Mouse (Mus musculus): ENCODE measurements around the gene Zfp580. TPM values are rescaled to one million over a fixed set of nuclear protein-coding genes. Genes with fewer than 3 reads are reported as not detected.

The Zfp580 gene
- total and polyA plus RNA-seq, 3 experiments: 1.0 to 19.9 TPM; not detected in 1

- no peaks in the 10 kb centered on the region for H3K27me3 ChIP-seq (ENCODE audit: control insufficient read depth in 1 of 2, insufficient read depth in 2 of 2, low read length in 2 of 2)
- no peaks in the 10 kb centered on the region for H3K79me2 ChIP-seq (ENCODE audit: control insufficient read depth, insufficient read depth, low read length, poor library complexity)
- H3K4me3 ChIP-seq (ENCODE audit: control insufficient read depth in 1 of 2, insufficient read depth in 1 of 2, low read depth in 2 of 2, low read length in 2 of 2): no peak overlapping the region
- no peaks in the 10 kb centered on the region for H3K9me3 ChIP-seq (replicated peaks; ENCODE audit: insufficient read depth, low read length)
- no peak for TF ChIP-seq ZMIZ1 (IDR thresholded peaks at IDR 0.05; ENCODE audit: low read depth, low read length)
- peak in 1 of 3 experiments; percentile 20; a peak in 2 of 6 replicates for TF ChIP-seq CTCF (IDR thresholded peaks at IDR 0.05 in 2 of 3, conservative IDR thresholded peaks at IDR 0.05 in 1 of 3; ENCODE audit: control insufficient read depth in 1 of 3, insufficient read depth in 1 of 3, low read depth in 2 of 3, low read length in 3 of 3, poor library complexity in 1 of 3, severe bottlenecking in 1 of 3)
- no peak overlapping the region for H3K27ac ChIP-seq (ENCODE audit: control insufficient read depth, low read depth, low read length)
- peaks cover 0 to under 1% of the 10 kb centered on the region in 2 experiments; a peak in 3 of 4 replicates for H3K36me3 ChIP-seq (ENCODE audit: control insufficient read depth in 1 of 2, insufficient read depth in 2 of 2, low read length in 2 of 2)
- H3K9ac ChIP-seq (ENCODE audit: control insufficient read depth, low read depth, low read length, poor library complexity, severe bottlenecking): no peak overlapping the region
- H3K4me1 ChIP-seq (ENCODE audit: control insufficient read depth in 1 of 2, insufficient read depth in 2 of 2, low read length in 2 of 2): no peaks in the 10 kb centered on the region; a peak in 1 of 4 replicates
- DNase-seq (ENCODE audit: low read depth, low spot score): no peak
Measured at GRCm38 (mm10) chr7:5008229-5008628, 43.1 kb upstream of the Zfp580 start.

- Histone ChIP-seq H3K4me1 (ENCODE audit: control insufficient read depth in 1 of 2, insufficient read depth in 2 of 2, low read length in 2 of 2) (peaks cover 2 to 4% of the 10 kb centered on the region in 2 experiments; a peak in 3 of 4 replicates), H3K27ac (ENCODE audit: control insufficient read depth, low read depth, low read length) (no peak overlapping the region), H3K9ac (ENCODE audit: control insufficient read depth, low read depth, low read length, poor library complexity, severe bottlenecking) (no peak overlapping the region), H3K27me3 (ENCODE audit: control insufficient read depth in 1 of 2, insufficient read depth in 2 of 2, low read length in 2 of 2) (no peaks in the 10 kb centered on the region), H3K9me3 (replicated peaks; ENCODE audit: insufficient read depth, low read length) (no peaks in the 10 kb centered on the region), H3K4me3 (ENCODE audit: control insufficient read depth in 1 of 2, insufficient read depth in 1 of 2, low read depth in 2 of 2, low read length in 2 of 2) (no peak overlapping the region), H3K36me3 (ENCODE audit: control insufficient read depth in 1 of 2, insufficient read depth in 2 of 2, low read length in 2 of 2) (peaks cover 0 to 9% of the 10 kb centered on the region in 2 experiments; a peak in 3 of 4 replicates), H3K79me2 (ENCODE audit: control insufficient read depth, insufficient read depth, low read length, poor library complexity) (peaks cover 2% of the 10 kb centered on the region)
- no peak for DNase-seq (ENCODE audit: low read depth, low spot score)
- TF ChIP-seq MXI1 (IDR thresholded peaks at IDR 0.05; ENCODE audit: low read depth, low read length): no peak
- no peak for TF ChIP-seq CHD1 (IDR thresholded peaks at IDR 0.05; ENCODE audit: low read depth, low read length)
- TF ChIP-seq SMC3 (IDR thresholded peaks at IDR 0.05; ENCODE audit: low read depth, low read length): no peak
- TF ChIP-seq ETS1 (IDR thresholded peaks at IDR 0.05; ENCODE audit: low read depth, low read length): no peak
- TF ChIP-seq TAL1 (IDR thresholded peaks at IDR 0.05; ENCODE audit: low read length): no peak
- no peak for TF ChIP-seq ELF1 (IDR thresholded peaks at IDR 0.05; ENCODE audit: low read depth, low read length)
- no peak for TF ChIP-seq ZC3H11A (IDR thresholded peaks at IDR 0.05; ENCODE audit: low read depth, low read length)
Measured at GRCm38 (mm10) chr7:5012681-5013513, 38.4 kb upstream of the Zfp580 start.

- Histone ChIP-seq H3K79me2 (ENCODE audit: control insufficient read depth, insufficient read depth, low read length, poor library complexity) (peaks cover 2% of the 10 kb centered on the region), H3K27me3 (ENCODE audit: control insufficient read depth in 1 of 2, insufficient read depth in 2 of 2, low read length in 2 of 2) (no peaks in the 10 kb centered on the region), H3K4me3 (ENCODE audit: control insufficient read depth in 1 of 2, insufficient read depth in 1 of 2, low read depth in 2 of 2, low read length in 2 of 2) (peak within 1 kb of the TSS; percentile 88 to 92), H3K9me3 (replicated peaks; ENCODE audit: insufficient read depth, low read length) (no peaks in the 10 kb centered on the region), H3K36me3 (ENCODE audit: control insufficient read depth in 1 of 2, insufficient read depth in 2 of 2, low read length in 2 of 2) (peaks cover 0 to 17% of the 10 kb centered on the region in 2 experiments; a peak in 2 of 4 replicates), H3K27ac (ENCODE audit: control insufficient read depth, low read depth, low read length) (peak within 1 kb of the TSS; percentile 97), H3K9ac (ENCODE audit: control insufficient read depth, low read depth, low read length, poor library complexity, severe bottlenecking) (peak within 1 kb of the TSS; percentile 97), H3K4me1 (ENCODE audit: control insufficient read depth in 1 of 2, insufficient read depth in 2 of 2, low read length in 2 of 2) (peaks cover 5 to 11% of the 10 kb centered on the region in 2 experiments; a peak in 3 of 4 replicates)
- peak; percentile 98 for DNase-seq (ENCODE audit: low read depth, low spot score)
- no peak; a peak in 1 of 4 replicates for TF ChIP-seq EP300 (IDR thresholded peaks at IDR 0.05; ENCODE audit: low read depth in 1 of 2, low read length in 2 of 2)
- TF ChIP-seq ZKSCAN1 (IDR thresholded peaks at IDR 0.05; ENCODE audit: low read depth, low read length): no peak
- 0 out of 2 replicates have a peak, but pooled peaks have one; percentile 46 for TF ChIP-seq ZNF384 (IDR thresholded peaks at IDR 0.05; ENCODE audit: low read depth, low read length)
- peak; percentile 92; the same call in 1 of the 2 replicates for TF ChIP-seq CHD1 (IDR thresholded peaks at IDR 0.05; ENCODE audit: low read depth, low read length)
- TF ChIP-seq TCF12 (IDR thresholded peaks at IDR 0.05; ENCODE audit: low read depth, low read length): peak; percentile 25; the same call in 1 of the 2 replicates
- TF ChIP-seq TBP (IDR thresholded peaks at IDR 0.05; ENCODE audit: low read depth, low read length): no peak
- peak; percentile 2; the same call in 1 of the 2 replicates for TF ChIP-seq ETS1 (IDR thresholded peaks at IDR 0.05; ENCODE audit: low read depth, low read length)
- TF ChIP-seq SMC3 (IDR thresholded peaks at IDR 0.05; ENCODE audit: low read depth, low read length): no peak
- TF ChIP-seq USF1 (IDR thresholded peaks at IDR 0.05; ENCODE audit: low read depth, low read length): no peak
- TF ChIP-seq POLR2A (IDR thresholded peaks at IDR 0.05; ENCODE audit: control insufficient read depth in 1 of 2, insufficient read depth in 1 of 2, low read depth in 1 of 2, low read length in 2 of 2, poor library complexity in 1 of 2): peak; percentile 59 to 61; a peak in 1 of 4 replicates
- TF ChIP-seq UBTF (IDR thresholded peaks at IDR 0.05; ENCODE audit: borderline replicate concordance, insufficient read depth, low read depth, low read length): no peak
- peak; percentile 54; the same call in 1 of the 2 replicates for TF ChIP-seq NRF1 (IDR thresholded peaks at IDR 0.05; ENCODE audit: insufficient read depth, low read depth, low read length, poor library complexity, severe bottlenecking)
- no peak for TF ChIP-seq JUND (IDR thresholded peaks at IDR 0.05; ENCODE audit: low read depth, low read length)
- no peak for TF ChIP-seq RAD21 (IDR thresholded peaks at IDR 0.05; ENCODE audit: low read depth, low read length)
- no peak for TF ChIP-seq POLR2AphosphoS2 (IDR thresholded peaks at IDR 0.05; ENCODE audit: low read length)
Measured at GRCm38 (mm10) chr7:5014251-5015117, 36.9 kb upstream of the Zfp580 start, which contains the start of the genes Zfp524 and Fiz1. Gene Zfp524, plus strand, starts transcription at chr7:5014415. Gene Fiz1, minus strand, starts transcription at chr7:5014697.
